Mouse (Mus musculus) B cell, adult 2 months (primary cell): Measurements from ENCODE around the gene Evx2.

ENCODE experiments used
- DNase-seq, 2 experiments: peaks; one replicate each; pipeline ENCODE4 v3.0.0; 2022

The Evx2 gene

DNA sequence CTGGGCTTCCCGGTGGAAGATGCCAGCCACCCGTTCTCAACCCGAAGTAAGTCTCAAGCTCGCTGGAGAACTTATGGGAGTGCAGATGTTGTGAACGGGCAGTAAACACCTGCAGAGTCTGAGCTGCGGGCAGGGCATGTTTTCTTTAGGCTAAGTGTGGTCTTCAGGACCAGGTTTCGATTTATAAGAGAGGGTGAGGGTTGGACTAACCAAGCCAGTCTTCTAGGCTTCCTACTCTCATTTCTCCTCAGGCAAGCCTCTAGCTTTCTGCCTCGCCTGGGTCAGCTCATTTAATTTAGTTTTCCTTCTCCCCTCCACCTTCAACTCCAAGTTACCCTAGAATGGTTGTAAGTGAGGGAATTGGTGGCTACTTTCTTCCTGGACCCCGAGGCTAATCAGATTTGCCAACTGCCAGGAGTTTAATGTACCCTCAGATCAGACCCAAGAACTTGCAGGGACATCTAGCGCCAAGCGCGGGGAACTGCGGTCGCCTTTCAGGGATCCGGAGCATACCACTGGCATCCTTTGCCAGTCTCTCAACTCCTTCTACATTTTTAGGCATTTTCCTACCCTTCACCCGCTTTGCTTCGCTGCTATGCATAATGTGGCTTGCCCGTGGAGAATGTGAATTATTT, 4.1 kb upstream of the Evx2 start:
- DNase-seq, result peak in 1 of 2 experiments; percentile 30

DNA sequence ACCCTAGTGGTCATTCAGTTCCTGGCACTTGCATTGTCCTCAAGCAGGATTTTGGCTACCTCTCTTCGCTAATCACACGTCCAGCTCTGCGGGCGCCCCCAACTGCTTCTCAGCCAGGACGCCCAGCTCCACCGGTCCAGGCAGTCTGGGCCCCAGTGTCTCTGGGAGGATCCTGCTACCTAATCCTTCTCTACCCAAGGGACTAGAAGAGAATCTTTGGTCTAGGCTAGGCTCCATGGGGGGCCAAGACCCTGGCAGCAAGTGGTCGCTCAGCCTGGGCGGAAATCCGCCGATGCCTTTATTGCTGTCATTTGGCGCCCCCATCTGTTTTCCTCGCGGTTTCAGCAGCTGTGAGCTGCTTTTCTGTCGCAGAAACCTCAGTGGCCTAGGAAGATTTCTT, 2.3 kb upstream of the Evx2 start:
- DNase-seq, result peak in 1 of 2 experiments; percentile 21

DNA sequence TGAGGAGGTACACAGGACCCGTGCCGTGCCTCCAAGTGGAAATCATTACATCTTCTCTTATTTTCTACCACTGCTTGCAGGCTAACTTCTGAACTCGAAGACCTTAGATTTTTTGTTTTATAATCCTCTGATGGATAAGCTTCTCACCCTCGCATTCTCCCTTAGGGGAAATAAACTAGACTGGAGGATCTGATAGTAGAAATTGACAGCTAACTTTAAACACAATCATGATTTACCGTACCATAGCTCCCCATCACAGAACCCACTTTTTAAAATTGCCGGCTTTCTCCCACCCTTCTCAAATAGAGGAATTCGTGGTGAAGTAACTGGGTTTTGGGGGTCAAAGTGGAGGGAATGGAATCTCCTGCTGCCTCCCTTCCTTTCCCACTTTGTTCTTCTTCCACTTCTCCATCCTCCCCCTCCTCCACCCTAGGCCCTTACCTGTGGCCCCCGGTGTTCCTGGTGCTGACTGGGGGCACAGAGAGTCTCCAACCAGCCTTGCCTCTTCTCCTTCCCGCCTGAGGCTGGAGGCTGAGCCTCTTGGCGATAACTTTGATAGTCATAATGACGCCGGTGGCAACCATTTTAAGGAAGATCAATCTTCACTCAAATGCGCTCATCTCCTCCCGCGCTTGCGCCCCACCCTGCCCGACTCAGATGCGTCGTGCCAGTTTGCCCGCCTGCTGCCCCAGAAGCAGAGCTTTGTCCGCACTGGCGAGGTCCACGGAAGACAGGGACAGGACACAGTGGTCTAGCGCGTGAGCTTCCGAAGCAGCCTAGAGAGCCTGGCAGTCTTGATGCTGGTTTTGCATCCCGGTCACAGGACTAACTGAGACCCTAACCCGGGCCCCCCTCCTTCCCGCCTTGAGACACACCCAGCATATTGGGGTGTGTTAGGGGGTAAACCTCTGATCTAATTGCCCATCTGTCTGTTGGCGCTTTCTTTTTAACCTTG, 1.3 kb upstream of the Evx2 start:
- DNase-seq, result peak in 1 of 2 experiments; percentile 20

DNA sequence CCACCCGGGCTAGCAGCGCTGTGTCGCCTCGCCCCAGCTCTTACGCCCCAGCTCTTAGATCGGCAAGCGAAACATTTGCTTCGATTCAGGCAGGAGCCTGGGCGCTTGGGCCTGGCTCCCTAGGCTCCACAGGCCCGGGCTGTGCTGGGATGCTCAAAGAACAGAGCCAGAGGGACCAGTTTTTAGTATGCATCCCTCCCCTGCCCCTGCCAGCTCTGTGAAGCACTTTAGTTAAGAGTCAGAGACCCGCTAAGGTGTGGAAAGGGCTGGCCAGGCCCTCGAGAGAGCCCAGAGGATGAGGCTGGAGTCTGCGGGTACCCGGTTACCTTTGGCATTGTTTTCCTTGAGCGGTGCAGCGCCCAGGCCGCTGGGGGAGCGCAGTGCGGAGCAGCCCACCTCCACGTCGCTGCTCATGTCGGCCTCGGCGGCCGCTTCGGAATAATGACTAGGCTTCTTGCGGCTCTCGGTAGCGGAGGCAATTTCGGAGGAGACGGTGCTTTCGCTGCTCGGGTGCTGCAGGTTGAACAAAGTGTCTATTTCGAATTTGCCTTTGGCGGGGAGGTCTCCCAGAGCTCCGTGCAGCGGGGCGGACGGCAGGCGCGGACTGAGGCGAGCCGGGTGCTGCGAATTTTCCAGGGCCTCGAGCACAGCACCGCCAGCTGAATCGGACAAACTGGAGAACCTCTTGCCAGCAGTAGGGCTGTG, 538 bp downstream of the Evx2 start:
- DNase-seq, result peak in 1 of 2 experiments; percentile 28

DNA sequence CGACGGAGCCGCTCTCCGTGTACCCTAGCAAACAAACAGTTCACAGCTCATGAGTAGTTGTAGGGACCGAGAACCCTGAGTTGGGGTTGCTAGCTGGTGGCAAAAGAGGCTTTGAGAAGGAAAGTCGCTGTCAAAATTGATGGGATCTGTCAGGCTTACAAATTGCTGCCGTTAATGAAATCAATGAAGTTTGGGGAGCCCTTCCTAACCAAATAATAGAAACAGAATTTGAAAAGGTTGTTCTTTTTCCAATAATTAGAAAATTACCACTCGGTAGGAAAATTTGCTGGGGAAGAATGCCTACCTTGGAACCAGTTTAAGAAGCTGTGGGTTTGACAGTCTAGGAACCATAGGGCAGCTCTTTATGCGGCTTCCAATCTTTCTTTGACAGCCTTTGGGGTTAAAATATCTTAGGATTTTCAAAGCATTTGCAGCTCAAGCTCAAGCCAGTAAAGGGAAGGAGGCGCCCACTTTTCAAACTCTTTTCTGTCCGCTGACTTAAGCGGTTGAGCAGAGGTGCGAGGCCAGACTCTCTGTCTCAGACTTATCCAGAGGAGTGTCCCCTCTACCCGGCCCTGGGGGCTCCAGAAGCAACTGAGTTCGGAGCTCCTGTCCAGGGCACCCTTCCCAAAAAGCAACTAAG, 1.2 kb downstream of the Evx2 start:
- DNase-seq, result peak in 1 of 2 experiments; percentile 25

DNA sequence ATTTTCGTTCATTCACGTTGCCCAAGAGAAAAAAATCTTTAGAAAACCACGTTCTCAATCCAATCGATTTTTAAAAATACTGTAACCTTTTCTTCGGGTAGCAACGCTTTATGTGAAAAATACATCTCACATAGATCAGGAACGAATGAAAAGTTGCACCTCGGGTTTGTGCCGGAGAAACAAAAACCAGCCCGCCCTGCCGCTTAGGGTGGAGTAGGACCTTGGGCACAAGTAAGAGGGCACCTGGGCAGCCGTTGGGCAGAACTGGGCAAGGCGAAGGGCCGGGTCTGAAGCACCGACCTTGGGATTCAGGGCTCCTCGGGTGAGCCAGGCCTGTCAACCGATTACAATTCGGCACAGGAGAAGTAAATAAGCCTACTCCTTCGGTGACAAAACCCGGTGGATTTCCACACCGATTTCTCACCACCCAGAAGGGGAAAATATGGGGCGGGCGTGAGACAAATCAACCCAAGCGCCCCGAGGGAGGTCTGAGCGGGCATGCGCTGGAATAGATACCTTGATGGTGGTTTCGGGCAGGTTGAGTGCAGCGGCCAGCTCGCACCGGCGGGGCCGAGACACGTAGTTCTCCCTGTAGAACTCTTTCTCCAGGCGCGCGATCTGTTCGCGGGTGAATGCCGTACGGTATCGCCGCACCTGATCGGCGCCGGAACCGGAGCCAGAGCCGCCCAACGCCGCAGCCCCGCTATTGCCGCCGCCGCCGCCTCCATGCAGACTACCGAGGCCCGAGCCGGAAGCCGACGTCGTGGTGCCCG, 1.9 kb downstream of the Evx2 start:
- peak; percentile 48 to 56 for DNase-seq

DNA sequence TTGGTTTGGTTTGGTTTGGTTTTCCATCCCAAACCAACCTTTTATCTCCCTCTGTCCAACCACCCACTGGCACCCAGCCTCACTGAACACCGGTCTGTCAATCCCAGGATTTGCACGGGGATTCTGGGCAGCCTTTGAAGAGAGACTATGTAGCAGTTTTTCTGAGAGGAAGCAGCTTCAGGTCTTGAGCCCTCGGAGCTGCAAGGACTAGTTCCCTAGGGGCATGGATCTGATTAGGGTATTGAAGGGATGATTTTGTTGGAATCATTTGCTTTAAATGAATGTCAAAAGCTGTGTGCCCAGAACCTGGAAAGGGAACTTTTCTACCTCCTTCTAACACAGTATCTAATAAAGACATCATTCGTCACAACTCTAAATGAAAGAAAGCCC, 2.7 kb downstream of the Evx2 start:
- peak in 1 of 2 experiments; percentile 19 for DNase-seq

DNA sequence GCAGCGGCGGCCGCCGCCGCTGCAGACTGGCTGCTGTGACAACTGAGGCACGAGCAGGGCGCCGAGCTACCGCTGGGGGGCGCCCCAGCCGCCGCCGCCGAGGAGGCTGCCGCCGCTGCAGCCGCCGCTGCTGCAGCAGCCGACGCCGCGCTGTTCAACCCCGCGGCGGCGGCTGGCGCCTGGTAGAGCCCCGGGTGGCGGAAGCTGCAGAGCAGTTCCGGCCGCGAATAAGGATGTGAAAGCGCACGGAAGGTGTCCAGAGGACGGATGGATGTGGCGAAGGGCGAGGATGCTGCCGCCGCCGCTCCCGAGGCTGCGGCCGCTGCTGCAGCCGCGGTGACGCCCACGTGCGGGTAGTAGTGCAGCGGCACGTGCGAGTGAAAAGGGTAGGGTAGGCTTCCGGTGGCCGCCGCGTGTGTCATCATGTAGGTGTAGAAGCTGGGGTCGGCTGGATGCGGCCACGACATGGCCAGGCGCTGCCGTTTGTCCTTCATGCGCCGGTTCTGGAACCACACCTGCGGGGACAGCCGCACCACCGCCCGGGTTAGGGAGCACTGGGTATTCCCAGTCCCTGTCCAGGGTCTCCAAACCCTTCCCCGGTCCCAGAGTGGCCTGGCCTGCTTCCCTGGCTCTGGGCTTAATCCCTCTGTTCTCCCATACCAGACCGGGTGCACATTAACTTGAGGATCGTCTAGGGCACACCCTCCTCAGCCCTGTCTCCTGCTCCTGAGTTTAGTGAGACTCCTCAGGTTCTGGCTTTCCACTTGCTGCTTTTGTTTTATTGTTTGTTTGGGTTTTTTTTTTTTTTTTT, 3.3 kb downstream of the Evx2 start:
- peak; percentile 61 to 67 for DNase-seq

DNA sequence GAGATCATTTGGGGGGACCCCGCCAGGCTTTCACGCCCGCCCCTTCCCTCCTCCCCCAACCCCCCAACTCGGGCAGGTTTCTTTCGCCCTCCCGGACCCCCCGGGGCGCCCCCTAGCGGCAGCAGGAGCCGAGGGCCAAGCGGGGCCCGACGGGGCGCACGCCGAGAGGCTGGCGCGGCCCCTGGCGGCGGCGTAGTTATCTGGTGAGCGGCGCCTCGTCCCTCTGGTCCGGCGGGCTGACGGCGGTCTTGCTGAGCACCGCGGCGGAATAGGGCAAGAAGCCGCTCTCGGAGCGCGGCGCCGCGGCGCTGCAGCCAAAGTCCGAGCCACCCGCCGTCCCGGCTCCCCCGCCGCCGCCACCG, 4.0 kb downstream of the Evx2 start:
- DNase-seq, result peak in 1 of 2 experiments; percentile 39

DNA sequence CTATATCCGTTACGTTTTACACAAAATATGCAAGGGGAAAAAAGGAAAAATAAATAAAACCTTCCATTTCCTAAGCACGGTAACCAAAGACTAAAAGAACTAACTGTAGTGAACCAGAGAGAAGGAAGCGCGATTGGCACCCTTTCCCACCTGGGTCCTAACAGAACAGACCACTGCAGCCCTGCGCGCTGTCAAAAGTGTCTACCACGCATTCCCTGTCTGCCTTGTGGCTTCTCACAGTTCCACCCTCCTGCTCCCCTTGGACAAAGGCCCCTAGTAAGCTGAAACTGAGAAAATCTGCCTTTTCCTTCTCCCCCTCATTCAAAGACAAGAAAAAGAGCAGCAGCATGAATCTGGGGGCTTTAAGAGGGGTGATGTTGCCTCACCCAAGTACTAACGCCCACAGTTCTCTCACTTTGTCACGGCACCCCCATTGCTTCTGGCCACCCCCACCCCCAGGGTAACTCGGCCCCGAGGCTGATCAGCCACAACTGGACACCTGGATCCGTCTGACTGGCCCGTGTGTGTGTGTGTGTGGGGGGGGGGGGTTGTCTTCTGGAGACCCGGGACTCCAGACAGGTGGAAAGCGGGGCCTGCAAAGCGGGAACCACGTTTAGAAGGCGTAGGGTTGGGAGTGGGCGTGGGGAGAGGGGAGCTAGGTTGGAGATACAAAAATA, 4.5 kb downstream of the Evx2 start:
- DNase-seq, result no peak

DNA sequence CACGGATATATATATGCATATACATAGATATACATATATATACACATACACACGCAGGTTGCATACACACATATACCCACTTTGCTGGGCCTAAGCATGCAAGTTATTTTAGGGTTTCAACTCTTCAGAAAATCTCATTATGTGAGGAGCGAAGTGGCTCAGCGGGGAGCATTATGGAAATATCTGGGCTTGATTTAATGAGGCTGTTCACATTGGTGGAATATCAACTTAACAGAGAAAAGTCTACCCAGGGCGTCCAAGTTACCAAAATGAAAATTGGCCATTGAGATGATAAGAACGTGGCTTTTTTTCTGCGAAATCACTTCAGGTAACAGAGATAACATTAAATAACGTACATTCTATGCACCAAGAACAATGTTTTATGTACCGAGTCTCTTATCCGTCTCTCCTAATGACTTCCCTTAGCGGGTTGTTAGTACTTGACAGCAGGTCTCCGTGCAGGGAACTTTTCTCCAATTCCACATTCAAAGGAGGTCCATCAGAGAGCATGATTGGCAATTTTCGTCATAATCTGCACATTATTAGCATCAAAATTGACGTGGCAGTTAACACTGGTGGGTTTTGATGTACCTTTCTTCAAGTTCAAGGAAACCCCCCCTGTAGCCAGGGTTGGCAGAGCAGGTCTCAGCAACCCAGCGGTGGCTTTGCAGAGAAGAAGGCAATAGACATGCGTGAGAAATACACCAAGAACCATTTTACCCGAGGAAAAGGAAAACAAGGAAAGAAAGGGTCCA, 5.4 kb downstream of the Evx2 start:
- no peak for DNase-seq

DNA sequence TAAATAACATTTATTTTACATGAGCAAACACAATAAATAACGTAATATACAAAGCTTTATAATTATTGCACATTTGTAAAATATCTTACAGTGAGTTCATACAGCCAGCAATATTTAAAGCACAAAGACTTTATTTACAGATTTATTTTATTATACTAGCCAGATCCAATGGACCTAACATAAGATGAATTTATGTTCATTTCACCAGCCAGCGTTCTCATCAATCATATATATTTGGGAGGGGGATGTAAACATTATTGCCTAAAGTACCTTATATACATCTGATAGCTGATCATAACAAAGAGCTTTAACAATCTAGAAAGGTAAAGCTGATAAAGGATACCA, 6.4 kb downstream of the Evx2 start:
- no peak for DNase-seq

DNA sequence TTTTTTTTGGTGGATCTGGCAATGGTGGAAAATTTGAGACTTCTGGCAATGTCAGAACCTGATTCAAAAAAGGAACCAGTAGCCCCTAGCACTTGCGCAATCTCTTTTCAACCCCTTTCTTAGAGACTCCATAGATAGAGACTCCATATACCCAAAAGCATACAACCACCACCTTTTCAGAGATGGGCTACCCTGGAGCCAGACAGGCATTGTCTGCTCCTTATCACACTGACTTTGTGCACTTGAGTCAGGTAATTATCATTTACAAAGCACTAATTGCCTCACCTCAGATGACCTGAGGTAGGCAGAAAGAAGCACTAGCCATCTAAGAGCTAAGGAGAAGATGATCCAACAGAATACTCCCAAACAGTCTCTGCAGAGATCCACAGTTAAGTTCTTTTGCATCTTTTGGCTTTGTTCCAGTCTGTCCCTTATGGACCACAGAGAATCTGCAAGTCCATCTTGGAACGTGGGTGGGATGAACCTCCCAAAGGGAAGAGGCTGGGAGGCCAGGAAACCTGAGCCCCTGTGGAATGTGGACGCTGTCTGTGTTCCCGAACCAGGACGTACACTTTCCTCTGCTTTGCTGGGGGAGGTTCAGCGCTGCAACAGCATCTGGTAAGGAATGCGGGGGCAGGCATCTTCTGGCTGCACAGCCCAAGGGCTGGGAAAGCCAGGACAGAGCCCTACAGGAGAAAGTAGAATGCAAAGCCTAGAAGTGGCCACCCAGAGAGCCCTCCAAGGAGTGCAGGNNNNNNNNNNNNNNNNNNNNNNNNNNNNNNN, 12.1 kb downstream of the Evx2 start:
- no peak for DNase-seq

DNA sequence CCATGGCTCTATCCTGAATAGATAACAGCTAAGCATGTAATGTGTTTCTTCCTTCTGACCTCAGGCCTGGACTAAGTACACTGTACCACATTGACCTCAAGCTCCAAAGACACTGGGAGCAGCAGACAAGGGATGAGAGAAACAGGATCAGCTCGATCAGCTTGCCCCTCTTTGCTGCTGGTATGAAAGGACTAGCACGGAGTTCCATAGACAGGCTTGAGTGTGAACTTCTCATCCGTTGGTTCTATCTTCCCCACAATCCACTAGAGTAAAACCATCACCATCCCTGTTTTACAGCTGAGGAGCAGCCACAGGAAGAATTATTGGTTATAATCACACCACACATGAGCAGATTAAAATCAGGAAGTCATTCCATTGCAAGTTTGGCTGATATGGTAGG, 13.7 kb downstream of the Evx2 start:
- no peak for DNase-seq

DNA sequence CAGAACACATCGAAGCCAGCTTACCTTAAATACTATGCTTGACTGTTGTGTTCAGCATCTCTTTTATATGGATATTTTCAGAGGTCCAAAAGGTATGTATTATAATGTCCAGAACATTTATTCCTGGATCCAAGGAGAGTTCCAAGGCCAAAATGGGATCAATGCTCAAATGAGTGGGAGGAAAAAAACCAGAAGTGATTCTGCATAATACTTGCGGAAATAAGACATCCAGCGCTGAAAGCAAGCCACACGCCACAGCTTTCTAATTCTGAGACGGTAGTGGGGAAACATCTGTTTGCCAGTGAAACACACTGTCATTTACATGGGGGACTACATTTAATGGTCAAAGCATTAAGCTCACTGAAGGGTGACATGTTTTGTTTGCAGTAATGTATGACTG, 16.9 kb downstream of the Evx2 start:
- no peak for DNase-seq

DNA sequence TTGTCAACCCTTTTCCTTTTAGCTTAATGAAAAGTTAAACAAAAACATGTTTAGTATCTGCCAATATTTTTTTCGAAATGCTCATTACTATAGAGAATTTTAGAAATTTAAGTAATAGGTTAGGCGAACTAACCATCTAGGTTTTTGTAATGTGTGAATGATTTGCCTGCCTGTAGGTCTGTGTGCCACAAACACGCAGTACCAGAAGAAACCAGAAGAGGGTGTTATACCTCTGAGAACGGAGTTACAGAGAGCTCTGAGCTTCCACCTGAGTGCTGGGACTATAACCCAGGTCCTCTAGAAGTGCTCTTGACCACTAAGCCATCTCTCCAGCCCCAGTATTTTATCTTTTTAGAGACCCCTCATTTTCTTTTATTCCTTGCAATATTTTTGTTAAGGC, 23.9 kb downstream of the Evx2 start:
- DNase-seq, result no peak

DNA sequence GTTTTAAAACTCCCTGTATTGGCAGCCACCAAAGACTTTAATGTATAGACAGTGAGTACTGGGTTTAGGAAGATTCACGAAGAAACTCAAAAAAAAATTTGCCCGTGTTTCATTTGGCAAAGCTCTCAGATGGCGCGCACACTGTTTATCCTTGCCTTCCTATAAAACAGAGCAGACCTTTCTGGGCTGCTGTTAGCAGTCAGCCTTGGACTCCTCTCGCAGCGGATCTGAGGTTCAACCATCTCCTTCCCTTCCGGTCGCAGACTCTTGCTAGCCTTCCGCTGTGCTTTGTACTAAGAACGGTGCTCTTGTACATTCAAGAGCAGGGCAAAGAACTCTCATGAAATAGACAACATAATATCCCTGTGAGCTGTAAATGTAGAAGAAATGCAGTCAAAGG, 39.0 kb downstream of the Evx2 start:
- DNase-seq, result no peak

DNA sequence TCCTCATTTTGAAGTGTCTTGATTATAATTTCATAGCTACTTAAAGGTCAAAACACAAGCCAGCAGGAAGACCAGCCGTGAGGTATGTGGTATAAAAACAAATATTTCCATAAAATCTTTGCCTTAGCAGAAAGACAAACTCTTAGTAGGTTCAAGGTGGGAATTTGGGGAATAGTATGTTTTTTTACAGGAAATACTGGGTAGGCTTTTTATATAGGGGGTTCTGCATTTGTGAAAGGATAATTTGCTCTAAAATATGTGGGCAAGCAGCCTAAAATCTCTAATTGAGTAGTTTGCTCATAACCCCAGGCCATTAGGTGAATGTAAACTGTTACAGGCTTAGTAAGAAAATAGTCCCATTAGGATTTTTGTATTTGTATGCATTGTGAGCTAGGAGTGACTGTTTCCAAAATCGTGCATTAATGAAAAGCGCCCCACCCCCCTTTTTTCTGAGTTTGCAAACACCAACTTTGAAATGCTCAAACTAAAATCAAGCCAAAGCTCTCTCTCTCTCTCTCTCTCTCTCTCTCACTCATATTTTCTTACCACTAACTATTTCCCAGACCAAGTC, 39.6 kb downstream of the Evx2 start:
- DNase-seq, result no peak

DNA sequence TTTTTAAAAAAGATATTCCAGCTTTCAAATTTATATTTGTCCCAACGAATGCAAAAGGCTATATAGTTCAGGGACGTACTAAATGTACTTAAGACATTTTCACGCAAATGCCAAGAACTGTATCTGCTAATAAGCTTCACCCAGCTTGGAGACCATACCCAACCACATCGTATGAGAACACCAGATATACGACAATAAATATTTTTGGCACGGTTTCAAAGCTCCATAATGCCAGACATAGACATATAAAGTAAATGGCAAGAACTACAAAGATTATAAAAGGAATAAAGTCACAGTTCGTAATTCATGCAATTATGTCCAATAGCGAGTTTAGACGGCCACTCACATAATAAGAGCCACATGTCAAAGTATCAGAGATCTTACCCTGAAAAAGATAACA, 41.7 kb downstream of the Evx2 start:
- no peak for DNase-seq
